Mouse (Mus musculus) cortical plate, adult 2 months (tissue): Measurements from ENCODE around the gene Hist1h3d. TPM values are rescaled to one million over a fixed set of nuclear protein-coding genes. Genes with fewer than 3 reads are reported as not detected.
"Not testable (repeated sequence)": the region's sequence is repeated elsewhere in the genome, so short reads cannot be mapped to it uniquely, and the experiment has no call there.

Experiments used
- H3K27ac ChIP-seq: fragments of 200-500 bp; 2 replicates; pipeline ENCODE4 v1.5.1; 2012; ENCODE audit warnings: low read length, control low read depth, inconsistent platforms; ENCODE audit not compliant: insufficient read depth
- H3K4me1 ChIP-seq: fragments of 200-500 bp; 2 replicates; pipeline ENCODE4 v1.6.1; 2011; ENCODE audit warnings: low read length; ENCODE audit not compliant: control insufficient read depth, insufficient read depth
- H3K4me3 ChIP-seq: fragments of 200-500 bp; 2 replicates; pipeline ENCODE4 v1.5.1; 2011; ENCODE audit warnings: mild to moderate bottlenecking, low read length, control low read depth; ENCODE audit not compliant: insufficient read depth
- CTCF ChIP-seq: fragments of 200-500 bp; IDR thresholded peaks from 2 replicates; pipeline ENCODE4 v1.5.1; 2011; ENCODE audit warnings: mild to moderate bottlenecking, control low read depth, low read length; ENCODE audit not compliant: insufficient read depth; ENCODE audit errors: extremely low read depth
- POLR2A ChIP-seq: fragments of 200-500 bp; IDR thresholded peaks from 2 replicates; pipeline ENCODE4 v1.6.1; 2011; ENCODE audit warnings: mild to moderate bottlenecking, low read length, control low read depth; ENCODE audit not compliant: insufficient read depth; ENCODE audit errors: extremely low read depth
- polyA plus RNA-seq: library from polyadenylated mRNA; depleted of rRNA; stranded (reverse); fragments of >200 nt; gene quantifications from 2 replicates; pipeline ENCODE4 v1.2.3, GENCODE M21; 2012

The Hist1h3d gene
- polyA plus RNA-seq, 1 experiment, result 3.0 TPM

DNA sequence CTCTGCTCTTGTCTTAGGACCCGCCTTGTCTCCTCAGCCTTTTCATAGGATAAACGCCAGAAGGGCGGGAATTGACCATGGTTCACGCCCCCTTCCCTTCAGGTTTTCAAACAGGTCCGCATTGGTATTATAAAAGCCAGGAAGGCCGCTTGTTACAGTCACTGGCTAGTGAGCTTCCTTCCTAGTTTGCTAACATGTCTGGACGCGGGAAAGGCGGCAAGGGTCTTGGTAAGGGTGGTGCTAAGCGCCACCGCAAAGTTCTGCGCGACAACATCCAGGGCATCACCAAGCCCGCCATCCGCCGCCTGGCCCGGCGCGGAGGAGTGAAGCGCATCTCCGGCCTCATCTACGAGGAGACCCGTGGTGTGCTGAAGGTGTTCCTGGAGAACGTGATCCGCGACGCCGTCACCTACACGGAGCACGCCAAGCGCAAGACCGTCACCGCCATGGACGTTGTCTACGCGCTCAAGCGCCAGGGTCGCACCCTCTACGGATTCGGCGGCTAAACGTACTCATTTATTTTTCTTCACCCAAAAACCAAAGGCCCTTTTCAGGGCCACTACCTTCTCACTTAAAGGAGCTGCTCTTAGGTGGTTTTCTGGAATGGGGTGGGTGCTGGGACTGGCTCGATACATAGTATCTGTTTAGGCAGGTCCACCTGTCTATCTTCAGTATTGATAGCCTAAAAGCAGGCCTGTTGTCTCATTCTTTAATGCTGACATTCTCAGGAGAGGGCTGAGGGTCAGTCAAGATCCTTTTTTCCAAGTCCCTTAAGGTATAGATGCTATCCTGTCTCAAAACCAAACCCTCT, 6.0 kb downstream of the Hist1h3d start, which contains the start of gene Hist1h4d:
Hist1h4d (plus strand) TSS at position 191 of the 811 bp plus-strand sequence.
- peak within 1 kb of the TSS; percentile 50 for H3K4me3 ChIP-seq
- no peak for TF ChIP-seq CTCF
- peak; percentile 100 for TF ChIP-seq POLR2A
- H3K27ac ChIP-seq, result 0 out of 2 replicates have a peak within 1 kb of the TSS, but pooled peaks have one; percentile 9

DNA sequence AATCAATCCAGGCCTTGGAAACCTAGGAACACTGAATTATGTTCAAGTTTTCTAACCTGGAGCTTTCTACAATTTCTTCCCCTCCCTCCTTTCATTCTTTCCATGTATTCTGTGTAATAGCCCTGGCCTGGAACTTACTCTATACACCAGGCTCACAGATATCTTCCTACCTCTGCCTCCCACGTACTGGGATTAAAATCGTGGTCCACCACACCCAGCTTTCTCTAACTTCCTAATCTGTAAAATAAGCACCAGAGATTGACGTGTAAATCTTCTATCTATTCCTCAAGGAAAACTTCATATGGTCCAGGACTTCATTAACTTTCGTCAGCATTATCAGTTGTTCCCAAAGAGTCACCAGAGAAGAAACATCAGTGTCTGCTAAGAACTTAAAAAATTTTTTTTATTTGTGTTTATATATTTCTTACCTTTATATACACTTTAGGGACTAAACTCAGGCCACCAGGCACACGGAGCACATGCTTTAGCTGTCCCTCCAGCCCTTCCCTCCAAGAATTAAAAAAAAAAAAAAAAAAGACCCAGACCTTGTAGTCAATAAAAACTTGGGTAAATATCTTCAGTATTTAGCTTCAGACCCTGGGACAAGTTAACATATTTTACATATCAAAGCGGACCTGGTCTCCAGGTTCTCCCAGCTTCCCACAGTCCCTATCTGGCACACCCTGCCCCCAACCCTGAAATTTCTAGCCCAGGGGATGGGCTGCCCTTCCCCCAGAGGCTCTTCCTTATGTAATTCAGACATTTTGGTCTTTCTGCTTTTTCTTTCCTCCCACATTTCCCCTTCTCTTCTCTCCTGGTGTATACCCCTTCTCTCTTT, 6.9 kb downstream of the Hist1h3d start:
- TF ChIP-seq CTCF (no peak), POLR2A (no peak)
- H3K4me1 ChIP-seq, result no peaks in the 10 kb centered on the region; the same call in 1 of the 2 replicates
- 0 out of 2 replicates have a peak overlapping the region, but pooled peaks have one; percentile 9 for H3K27ac ChIP-seq
- peak overlapping the region; percentile 50; the same call in 1 of the 2 replicates for H3K4me3 ChIP-seq

More for the DNA sequence above, 6.0 kb downstream of the Hist1h3d start, which contains the start of gene Hist1h4d:
- no peaks in the 10 kb centered on the region; the same call in 1 of the 2 replicates for H3K4me1 ChIP-seq

DNA sequence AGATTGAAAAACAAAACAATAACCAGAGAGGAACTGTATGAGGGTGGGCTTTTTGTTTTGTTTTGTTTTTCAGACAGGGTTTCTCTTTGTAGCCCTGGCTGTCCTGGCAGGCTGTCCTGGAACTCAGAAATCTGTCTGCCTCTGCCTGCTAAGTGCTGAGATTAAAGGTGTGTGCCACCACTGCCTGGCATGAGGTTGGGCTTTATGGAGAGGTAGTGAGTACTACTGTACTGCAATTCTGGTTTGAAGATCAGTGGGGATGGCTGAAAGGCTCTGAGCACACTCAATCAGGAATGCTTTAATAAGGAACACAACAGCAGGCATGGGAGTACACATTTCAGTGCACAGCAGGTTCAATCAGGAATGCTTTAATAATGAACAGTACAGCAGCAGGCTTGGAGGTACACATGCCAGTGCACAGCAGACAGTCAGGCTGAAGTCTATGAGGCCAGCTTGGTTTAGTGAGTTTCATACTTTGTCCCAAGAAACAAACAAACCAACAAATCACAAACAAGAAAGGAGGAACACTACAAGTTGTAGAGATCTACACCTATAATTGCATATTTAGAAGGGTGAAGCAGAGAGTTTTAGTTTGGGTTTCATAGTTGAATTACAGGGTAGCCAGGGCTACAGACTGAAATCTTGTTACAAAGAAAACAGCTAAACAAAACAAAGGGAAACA, 8.0 kb downstream of the Hist1h3d start:
- H3K27ac ChIP-seq, result no peak overlapping the region
- no peaks in the 10 kb centered on the region; the same call in 1 of the 2 replicates for H3K4me1 ChIP-seq
- TF ChIP-seq POLR2A (no peak), CTCF (no peak)
- no peak overlapping the region for H3K4me3 ChIP-seq

DNA sequence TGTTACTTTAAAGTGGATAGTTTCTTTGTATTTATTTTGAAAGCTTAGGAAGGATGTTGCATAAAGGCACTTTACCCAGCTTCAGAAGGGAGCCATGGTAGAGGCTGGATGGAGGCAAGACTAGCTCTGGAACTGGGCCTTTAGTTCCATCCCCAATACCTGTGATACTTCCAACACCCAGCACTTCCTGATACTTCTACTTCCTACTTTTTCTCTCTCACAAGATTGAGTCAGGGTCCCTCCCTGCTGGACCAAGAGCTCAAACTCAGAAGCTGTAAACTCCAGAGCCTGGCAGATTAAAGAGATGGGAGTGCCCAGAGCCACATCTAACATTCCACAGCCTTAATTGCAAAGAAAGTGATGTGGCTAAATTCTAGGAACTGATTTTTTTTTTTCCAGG, 8.8 kb downstream of the Hist1h3d start:
- H3K4me1 ChIP-seq, result no peaks in the 10 kb centered on the region; the same call in 1 of the 2 replicates
- H3K4me3 ChIP-seq, result peak overlapping the region; percentile 65; the same call in 1 of the 2 replicates
- TF ChIP-seq POLR2A (no peak), CTCF (no peak)
- H3K27ac ChIP-seq, result peak overlapping the region; percentile 67; the same call in 1 of the 2 replicates

DNA sequence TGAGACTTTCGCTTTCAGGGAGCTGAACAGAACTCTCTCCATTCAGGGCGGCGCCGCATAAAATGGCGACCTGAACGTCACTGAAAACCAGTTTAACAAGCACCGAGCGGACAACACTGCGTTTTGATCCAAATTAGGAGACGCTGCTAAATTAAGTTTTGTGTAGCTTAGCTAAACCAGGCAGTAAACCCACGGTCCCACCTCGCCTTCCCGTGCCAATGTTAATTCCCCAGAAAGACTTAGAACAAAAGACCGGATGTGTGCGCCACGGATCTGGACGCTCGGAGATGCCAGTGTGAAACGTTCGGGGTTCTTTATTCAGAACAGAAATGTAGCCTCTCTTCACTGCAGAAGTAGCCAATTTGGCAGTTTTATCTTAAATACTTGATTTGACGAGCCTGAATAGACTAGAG, 9.5 kb downstream of the Hist1h3d start:
- no peaks in the 10 kb centered on the region; the same call in 1 of the 2 replicates for H3K4me1 ChIP-seq
- TF ChIP-seq POLR2A, result 0 out of 2 replicates have a peak, but pooled peaks have one; percentile 22
- TF ChIP-seq CTCF, result no peak
- H3K4me3 ChIP-seq, result peak overlapping the region; percentile 65
- peak overlapping the region; percentile 80 for H3K27ac ChIP-seq

DNA sequence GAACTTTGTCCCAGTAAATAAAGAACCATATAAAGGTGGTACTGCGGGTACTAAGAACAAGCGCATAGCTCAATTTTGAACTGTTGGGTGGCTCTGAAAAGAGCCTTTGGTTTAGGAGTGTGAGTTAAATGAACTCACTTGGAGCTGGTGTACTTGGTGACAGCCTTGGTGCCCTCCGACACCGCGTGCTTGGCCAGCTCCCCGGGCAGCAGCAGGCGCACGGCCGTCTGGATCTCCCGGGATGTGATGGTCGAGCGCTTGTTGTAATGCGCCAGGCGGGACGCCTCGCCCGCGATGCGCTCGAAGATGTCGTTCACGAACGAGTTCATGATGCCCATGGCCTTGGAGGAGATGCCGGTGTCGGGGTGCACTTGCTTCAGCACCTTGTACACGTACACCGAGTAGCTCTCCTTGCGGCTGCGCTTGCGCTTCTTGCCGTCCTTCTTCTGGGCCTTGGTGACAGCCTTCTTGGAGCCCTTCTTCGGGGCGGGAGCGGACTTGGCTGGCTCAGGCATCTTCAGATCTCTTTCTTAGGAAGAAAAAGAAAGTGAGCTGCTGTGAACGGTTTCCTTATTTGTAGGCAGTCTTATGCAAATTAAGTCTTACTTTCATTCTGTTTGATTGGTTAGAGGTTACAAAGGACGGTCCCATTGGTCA, 10.0 kb downstream of the Hist1h3d start:
- Histone ChIP-seq H3K27ac (peak overlapping the region; percentile 95), H3K4me3 (peak overlapping the region; percentile 65)
- H3K4me1 ChIP-seq, result not testable (repeated sequence)
- TF ChIP-seq POLR2A, result peak; percentile 91

DNA sequence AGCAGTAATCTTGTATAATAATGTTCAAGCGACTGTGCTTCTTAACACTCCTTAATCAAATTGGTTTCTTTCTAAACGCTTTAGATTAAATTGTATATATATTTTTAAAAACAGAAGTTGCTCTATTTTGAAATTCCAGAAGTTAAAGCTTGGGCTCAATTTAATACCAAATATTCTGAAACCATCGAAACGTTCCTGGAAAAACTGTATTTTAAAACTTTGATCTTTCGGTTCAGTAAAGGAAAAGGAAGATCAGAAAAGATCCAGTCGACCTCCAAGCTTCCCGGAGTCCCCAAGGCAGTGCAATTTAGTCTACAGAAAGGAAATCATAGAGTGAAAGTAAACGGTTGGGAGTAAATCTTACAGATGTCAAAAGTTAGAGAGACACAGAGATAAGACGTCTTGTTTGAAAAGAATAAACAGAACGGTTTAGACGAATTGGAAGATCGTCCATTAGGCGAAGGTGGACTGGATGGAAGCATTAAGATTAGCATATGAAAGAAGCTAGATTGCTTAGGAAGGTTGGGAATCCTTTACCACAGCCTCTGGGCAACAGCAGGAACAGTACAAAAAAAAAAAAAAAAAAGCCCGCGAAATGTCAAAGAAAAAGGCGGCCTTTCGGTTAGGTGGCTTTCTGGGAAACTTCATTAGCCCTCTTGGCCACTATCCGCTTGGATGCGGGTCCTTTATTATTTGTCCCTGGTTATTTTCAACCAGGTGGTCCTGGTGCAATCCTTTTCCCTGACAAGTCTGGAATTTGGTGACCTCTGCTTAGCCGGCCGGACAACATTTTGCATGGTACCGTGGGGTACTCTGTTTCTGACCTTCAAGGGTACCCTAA, 10.8 kb downstream of the Hist1h3d start:
- H3K4me1 ChIP-seq, result no peaks in the 10 kb centered on the region; the same call in 1 of the 2 replicates
- no peak overlapping the region for H3K27ac ChIP-seq
- TF ChIP-seq POLR2A, result no peak
- TF ChIP-seq CTCF, result no peak
- H3K4me3 ChIP-seq, result peak overlapping the region; percentile 65

DNA sequence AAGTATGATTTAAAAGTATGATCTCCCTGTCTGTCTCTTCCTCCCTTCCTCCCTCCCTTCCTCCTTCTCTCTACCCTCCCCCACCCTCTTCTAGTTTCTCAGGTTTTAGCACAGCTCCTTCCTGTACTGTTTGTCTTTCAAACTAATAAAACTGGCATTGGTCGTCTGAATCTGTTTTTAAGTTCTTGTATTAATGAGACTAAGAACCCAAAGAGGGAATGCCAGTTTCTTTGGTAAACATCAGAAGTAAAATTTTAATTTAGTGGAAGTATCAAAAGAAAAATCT, 11.3 kb downstream of the Hist1h3d start:
- TF ChIP-seq CTCF (no peak), POLR2A (no peak)
- Histone ChIP-seq H3K4me1 (no peaks in the 10 kb centered on the region; the same call in 1 of the 2 replicates), H3K4me3 (no peak overlapping the region; the same call in 1 of the 2 replicates), H3K27ac (no peak overlapping the region)
